Mouse (Mus musculus): ENCODE data around the gene Dock3.

GRCm38 (mm10) chr9:107037947-107038346 lies 193.8 kb downstream of the Dock3 start:
- no peak for TF ChIP-seq CTCF (conservative IDR thresholded peaks at IDR 0.05; ENCODE audit: low read length)
- no peak for TF ChIP-seq NANOG (IDR thresholded peaks at IDR 0.05; ENCODE audit: borderline replicate concordance, low read length)

All from E14TG2a.4 (cell line).